Mouse (Mus musculus) lung, postnatal 0 days (tissue): ENCODE measurements around the gene Abhd17b. TPM values are rescaled to one million over a fixed set of nuclear protein-coding genes. Genes with fewer than 3 reads are reported as not detected.

Source experiments
- ATAC-seq: fragments of 200-750 bp; cut with Nextera tagmentation; 2 replicates; pipeline ENCODE4 v1.8.0; 2017; ENCODE audit warnings: moderate library complexity
- DNase-seq: peaks from one replicate; pipeline ENCODE4 v3.0.0-alpha.2; 2016; ENCODE audit warnings: low spot score
- H3K27ac ChIP-seq: fragments of 300-500 bp; sonication (generic); 2 replicates; pipeline ENCODE4 v1.5.1; 2014; ENCODE audit warnings: antibody characterized with exemption, mild to moderate bottlenecking, low read length, mixed read lengths
- H3K27me3 ChIP-seq: fragments of 300-500 bp; sonication (generic); replicated peaks from 2 replicates; pipeline ENCODE4 v1.6.1; 2014; ENCODE audit warnings: low read length, mixed read lengths; ENCODE audit not compliant: insufficient read depth
- H3K36me3 ChIP-seq: fragments of 300-500 bp; sonication (generic); 2 replicates; pipeline ENCODE4 v1.6.1; 2014; ENCODE audit warnings: low read length, mixed read lengths; ENCODE audit not compliant: insufficient read depth
- H3K4me1 ChIP-seq: fragments of 300-500 bp; sonication (generic); 2 replicates; pipeline ENCODE4 v1.6.1; 2014; ENCODE audit warnings: antibody characterized with exemption, low read depth, low read length, mixed read lengths; ENCODE audit not compliant: insufficient read depth
- H3K4me2 ChIP-seq: fragments of 300-500 bp; sonication (generic); replicated peaks from 2 replicates; pipeline ENCODE4 v1.6.1; 2014; ENCODE audit warnings: low read depth, mild to moderate bottlenecking, low read length, moderate library complexity, mixed read lengths
- H3K4me3 ChIP-seq: fragments of 300-500 bp; sonication (generic); 2 replicates; pipeline ENCODE4 v1.5.1; 2014; ENCODE audit warnings: low read depth, low read length
- H3K9ac ChIP-seq: fragments of 300-500 bp; sonication (generic); replicated peaks from 2 replicates; pipeline ENCODE4 v1.6.1; 2014; ENCODE audit warnings: low read depth, mild to moderate bottlenecking
- H3K9me3 ChIP-seq: fragments of 300-500 bp; sonication (generic); 2 replicates; pipeline ENCODE4 v1.6.1; 2016; ENCODE audit warnings: low read length, mixed read lengths
- CTCF ChIP-seq: IDR thresholded peaks from 2 replicates; pipeline ENCODE4 v1.5.1; 2016; ENCODE audit warnings: antibody characterized with exemption, mild to moderate bottlenecking
- EP300 ChIP-seq: IDR thresholded peaks from 2 replicates; pipeline ENCODE4 v1.6.1; 2016; ENCODE audit warnings: antibody characterized with exemption, mild to moderate bottlenecking, control low read depth
- WGBS: fragments of 180-500 bp; shearing (Covaris S2); extraction: QIAGEN DNeasy Blood & Tissue Kit; methylation state at CpG from one replicate; pipeline ENCODE4 v1.1.7; 2014; 5-methylcytosine and 5-hydroxymethylcytosine counted together
- polyA plus RNA-seq: library from polyadenylated mRNA; unstranded; fragments of >200 nt; fragmentation: Nextera tagmentation; extraction: Ambion mirVana; gene quantifications from 2 replicates; pipeline ENCODE4 v1.2.1, GENCODE M21; 2015

The Abhd17b gene
- polyA plus RNA-seq, 1 experiment from 2014 or later = 49.8 TPM

GRCm38 (mm10) chr19:21645301-21645700, 7.7 kb upstream of the Abhd17b start:
- 61% methylated on average over 4 of the region's 4 CpGs for WGBS
- H3K27ac ChIP-seq = no peak overlapping the region; the same call in 1 of the 2 replicates
- ATAC-seq (no peak), DNase-seq (no peak)
- no peaks in the 10 kb centered on the region for H3K36me3 ChIP-seq
- H3K9me3 ChIP-seq = no peaks in the 10 kb centered on the region
- no peak for TF ChIP-seq EP300
- TF ChIP-seq CTCF = no peak
- H3K9ac ChIP-seq = no peak overlapping the region
- H3K4me1 ChIP-seq = no peaks in the 10 kb centered on the region; the same call in 1 of the 2 replicates
- no peak overlapping the region for H3K4me3 ChIP-seq
- H3K27me3 ChIP-seq = no peaks in the 10 kb centered on the region
- H3K4me2 ChIP-seq = no peak overlapping the region

GRCm38 (mm10) chr19:21646142-21646541, 6.8 kb upstream of the Abhd17b start:
- Histone ChIP-seq H3K9ac (no peak overlapping the region), H3K27ac (0 out of 2 replicates have a peak overlapping the region, but pooled peaks have one; percentile 21), H3K36me3 (no peaks in the 10 kb centered on the region), H3K27me3 (no peaks in the 10 kb centered on the region), H3K4me3 (no peak overlapping the region), H3K4me2 (no peak overlapping the region), H3K9me3 (no peaks in the 10 kb centered on the region), H3K4me1 (peaks cover 2% of the 10 kb centered on the region; the same call in 1 of the 2 replicates)
- ATAC-seq = peak; percentile 75
- TF ChIP-seq CTCF (no peak), EP300 (no peak; the same call in 1 of the 2 replicates)
- WGBS = 42% methylated on average over 6 of the region's 6 CpGs
- peak; percentile 66 for DNase-seq

- peak overlapping the region; percentile 95 for H3K4me3 ChIP-seq
- peak overlapping the region; percentile 98 for H3K27ac ChIP-seq
- no peaks in the 10 kb centered on the region for H3K27me3 ChIP-seq
- 29% methylated on average over 6 of the region's 6 CpGs for WGBS
- H3K4me1 ChIP-seq = peaks cover 13% of the 10 kb centered on the region; the same call in 1 of the 2 replicates
- no peaks in the 10 kb centered on the region for H3K9me3 ChIP-seq
- peak; percentile 27 for DNase-seq
- no peak for ATAC-seq
- H3K36me3 ChIP-seq = no peaks in the 10 kb centered on the region
- TF ChIP-seq EP300 (no peak), CTCF (no peak)
- peak overlapping the region; percentile 76 for H3K4me2 ChIP-seq
- H3K9ac ChIP-seq = peak overlapping the region; percentile 64
These were observed 1.3 kb upstream of the Abhd17b start for GRCm38 (mm10) chr19:21651664-21652063.

GRCm38 (mm10) chr19:21652285-21653171, 457 bp upstream of the Abhd17b start, which contains the start of gene 1110059E24Rik:
1110059E24Rik (minus strand) TSS chr19:21652976.
- Histone ChIP-seq H3K36me3 (no peaks in the 10 kb centered on the region), H3K4me3 (peak within 1 kb of the TSS; percentile 95), H3K9ac (peak within 1 kb of the TSS; percentile 94), H3K4me1 (peaks cover 13% of the 10 kb centered on the region; the same call in 1 of the 2 replicates), H3K9me3 (no peaks in the 10 kb centered on the region), H3K27ac (peak within 1 kb of the TSS; percentile 98), H3K4me2 (peak within 1 kb of the TSS; percentile 76), H3K27me3 (no peaks in the 10 kb centered on the region)
- TF ChIP-seq CTCF (no peak), EP300 (peak; percentile 33; the same call in 1 of the 2 replicates)
- 6% methylated on average over 52 of the region's 52 CpGs for WGBS
- peak; percentile 99 for DNase-seq
- peak; percentile 99 for ATAC-seq

GRCm38 (mm10) chr19:21654788-21655187, 1.8 kb downstream of the Abhd17b start:
- H3K4me3 ChIP-seq = peak overlapping the region; percentile 95

GRCm38 (mm10) chr19:21660734-21661133, 7.7 kb downstream of the Abhd17b start:
- 56% methylated on average over 1 of the region's 1 CpGs for WGBS

More at GRCm38 (mm10) chr19:21654788-21655187, 1.8 kb downstream of the Abhd17b start:
- 0 out of 2 replicates have a peak overlapping the region, but pooled peaks have one; percentile 3 for H3K9ac ChIP-seq
- H3K36me3 ChIP-seq = no peaks in the 10 kb centered on the region
- WGBS = 34% methylated on average over 7 of the region's 7 CpGs
- ATAC-seq (no peak), DNase-seq (no peak)
- H3K9me3 ChIP-seq = no peaks in the 10 kb centered on the region
- no peaks in the 10 kb centered on the region for H3K27me3 ChIP-seq
- H3K27ac ChIP-seq = no peak overlapping the region
- peaks cover 13% of the 10 kb centered on the region; the same call in 1 of the 2 replicates for H3K4me1 ChIP-seq
- peak overlapping the region; percentile 76 for H3K4me2 ChIP-seq
- no peak for TF ChIP-seq CTCF
- no peak for TF ChIP-seq EP300

More at GRCm38 (mm10) chr19:21660734-21661133, 7.7 kb downstream of the Abhd17b start:
- DNase-seq = no peak
- TF ChIP-seq EP300 = no peak
- no peak for TF ChIP-seq CTCF
- ATAC-seq = no peak
- Histone ChIP-seq H3K27ac (no peak overlapping the region), H3K9ac (no peak overlapping the region), H3K27me3 (no peaks in the 10 kb centered on the region), H3K9me3 (no peaks in the 10 kb centered on the region), H3K4me1 (no peaks in the 10 kb centered on the region; the same call in 1 of the 2 replicates), H3K36me3 (no peaks in the 10 kb centered on the region), H3K4me2 (no peak overlapping the region), H3K4me3 (no peak overlapping the region)
